Mouse (Mus musculus): ENCODE measurements around the gene Mycs. TPM values are rescaled to one million over a fixed set of nuclear protein-coding genes. Genes with fewer than 3 reads are reported as not detected.

Gene Mycs
- 0.18 TPM in 1 of 2 replicates, not detected in the other for polyA plus RNA-seq (2015; fragmentation: Nextera tagmentation; extraction: Ambion mirVana)

- H3K36me3 ChIP-seq: no peaks in the 10 kb centered on the region
- H3K27me3 ChIP-seq (replicated peaks): no peaks in the 10 kb centered on the region
- no peak for ATAC-seq (ENCODE audit: low FRiP score)
- no peaks in the 10 kb centered on the region for H3K9me3 ChIP-seq (replicated peaks)
- H3K4me1 ChIP-seq: no peaks in the 10 kb centered on the region
- H3K9ac ChIP-seq (replicated peaks): no peak within 1 kb of the TSS
- peak within 1 kb of the TSS; percentile 33 for H3K4me3 ChIP-seq (replicated peaks)
- peak within 1 kb of the TSS; percentile 57 for H3K4me2 ChIP-seq
- H3K27ac ChIP-seq (replicated peaks): no peak within 1 kb of the TSS
- 88% methylated on average over 3 of the region's 3 CpGs for WGBS
Measured at GRCm38 (mm10) chrX:5469165-5469564, at the start of gene Mycs. TSS of gene Mycs (minus strand) at chrX:5469265.

GRCm38 (mm10) chrX:5468022-5468421, 1.0 kb downstream of the Mycs start:
- Histone ChIP-seq H3K4me2 (peak overlapping the region; percentile 57), H3K4me3 (replicated peaks) (peak overlapping the region; percentile 33), H3K36me3 (no peaks in the 10 kb centered on the region), H3K27ac (replicated peaks) (no peak overlapping the region), H3K9ac (replicated peaks) (no peak overlapping the region), H3K4me1 (no peaks in the 10 kb centered on the region), H3K9me3 (replicated peaks) (no peaks in the 10 kb centered on the region), H3K27me3 (replicated peaks) (no peaks in the 10 kb centered on the region)
- peak; percentile 87 for ATAC-seq (ENCODE audit: low FRiP score)
- WGBS: 23% methylated on average over 24 of the region's 24 CpGs

Other genes with a start within 250 kb of the Mycs start
- not detected in 2 replicates for gene Btbd35f7, start 199.8 kb upstream of the Mycs start, polyA plus RNA-seq (2015; fragmentation: Nextera tagmentation; extraction: Ambion mirVana)